Mouse (Mus musculus) thymus, adult 2 months (tissue): ENCODE data around the gene Etl4.

Experiments used
- CTCF ChIP-seq: fragments of 200-500 bp; IDR thresholded peaks from 2 replicates; pipeline ENCODE4 v1.5.1; 2012; ENCODE audit warnings: mild to moderate bottlenecking, control low read depth, low read length, moderate library complexity, borderline replicate concordance; ENCODE audit not compliant: control insufficient read depth, poor library complexity, insufficient read depth; ENCODE audit errors: extremely low read depth
- POLR2A ChIP-seq: fragments of 200-500 bp; IDR thresholded peaks from 2 replicates; pipeline ENCODE4 v1.6.1; 2012; ENCODE audit warnings: mild to moderate bottlenecking, low read length, control low read depth, moderate library complexity; ENCODE audit not compliant: control insufficient read depth, poor library complexity, insufficient read depth; ENCODE audit errors: extremely low read depth

DNA sequence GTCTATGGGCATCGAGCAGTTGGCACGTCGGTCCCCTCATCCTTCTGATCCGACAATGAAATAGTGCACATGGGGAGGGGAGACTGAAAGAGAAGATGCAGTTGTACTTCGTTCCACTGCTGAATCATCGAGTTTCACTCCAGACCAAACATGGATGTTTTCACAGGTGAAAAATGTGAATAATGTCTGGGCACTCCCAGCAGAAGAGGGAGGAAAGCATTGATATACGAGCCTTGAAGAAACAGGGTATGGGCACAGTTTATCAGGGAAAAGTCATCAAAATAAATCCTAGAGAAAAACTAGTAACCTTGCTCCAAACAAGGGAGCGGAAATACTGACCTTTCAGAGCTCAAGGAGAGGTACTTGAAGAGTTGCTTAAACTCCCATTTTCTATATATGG lies 744.5 kb downstream of the Etl4 start:
- TF ChIP-seq POLR2A = no peak
- no peak for TF ChIP-seq CTCF
